Mouse (Mus musculus): ENCODE data around the gene Pttg1. TPM values are rescaled to one million over a fixed set of nuclear protein-coding genes. Genes with fewer than 3 reads are reported as not detected.
A peak's percentile ranks its signal among the peaks of the same experiment; 100 is the strongest.

The Pttg1 gene
- polyA plus RNA-seq, 1 experiment from 2014 or later = 65.1 TPM

GRCm38 (mm10) chr11:43417201-43417600 lies 8.8 kb downstream of the Pttg1 start:
- Histone ChIP-seq H3K27me3 (ENCODE audit: control insufficient read depth, insufficient read depth, low read length) (no peaks in the 10 kb centered on the region), H3K4me2 (ENCODE audit: low read depth, low read length) (no peak overlapping the region), H3K36me3 (ENCODE audit: control insufficient read depth, insufficient read depth, low read length) (0 out of 2 replicates have a peak, but pooled peaks cover 4% of the 10 kb centered on the region), H3K27ac (ENCODE audit: low read length) (no peak overlapping the region), H3K9me3 (replicated peaks; ENCODE audit: control insufficient read depth, low read length) (no peaks in the 10 kb centered on the region), H3K4me3 (replicated peaks; ENCODE audit: low read length) (no peak overlapping the region), H3K9ac (ENCODE audit: low read length) (no peak overlapping the region), H3K4me1 (ENCODE audit: control insufficient read depth, insufficient read depth, low read length) (no peaks in the 10 kb centered on the region)
- ATAC-seq (ENCODE audit: insufficient read depth, low FRiP score) = no peak; the same call in 1 of the 2 replicates
- 52% methylated on average over 7 of the region's 7 CpGs for WGBS

DNA sequence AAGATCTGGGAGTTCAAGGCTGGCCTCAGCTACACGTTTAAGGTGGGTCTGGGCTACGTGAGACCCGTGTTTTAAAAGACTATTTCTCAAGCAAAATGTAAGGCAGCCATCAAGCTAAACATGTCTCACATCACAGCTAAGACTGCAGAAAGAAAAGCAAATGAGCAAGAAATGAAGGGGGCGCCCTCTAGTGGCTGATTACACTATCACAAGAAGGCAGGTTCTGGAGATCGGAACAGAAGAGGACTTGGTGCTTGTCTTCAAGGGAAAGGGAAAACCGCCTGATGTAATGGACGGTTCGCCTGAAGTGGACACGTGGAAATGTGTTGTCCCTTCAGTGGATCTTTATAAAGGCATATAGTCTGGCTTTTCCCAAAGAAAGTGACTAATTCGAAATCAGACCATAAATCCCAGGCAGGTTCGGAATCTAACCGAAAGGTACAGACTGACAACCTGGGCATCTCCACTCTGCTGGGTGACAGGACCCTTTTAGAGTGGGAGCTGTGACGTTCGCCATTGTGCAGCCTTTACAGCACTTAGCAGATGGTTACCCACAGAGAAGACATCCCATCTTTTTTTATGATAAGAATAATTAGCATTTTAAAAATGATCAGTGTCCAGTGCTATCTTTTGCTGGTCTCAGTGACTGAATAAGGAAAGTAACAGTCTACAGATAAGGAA lies 13.1 kb downstream of the Pttg1 start:
- H3K27ac ChIP-seq (ENCODE audit: low read length) = no peak overlapping the region
- H3K36me3 ChIP-seq (ENCODE audit: control insufficient read depth, insufficient read depth, low read length) = no peaks in the 10 kb centered on the region
- no peaks in the 10 kb centered on the region for H3K9me3 ChIP-seq (replicated peaks; ENCODE audit: control insufficient read depth, low read length)
- no peak overlapping the region for H3K9ac ChIP-seq (ENCODE audit: low read length)
- no peak for ATAC-seq (ENCODE audit: insufficient read depth, low FRiP score)
- WGBS = 24% methylated on average over 14 of the region's 14 CpGs
- no peaks in the 10 kb centered on the region for H3K27me3 ChIP-seq (ENCODE audit: control insufficient read depth, insufficient read depth, low read length)
- no peaks in the 10 kb centered on the region for H3K4me1 ChIP-seq (ENCODE audit: control insufficient read depth, insufficient read depth, low read length)
- no peak overlapping the region for H3K4me2 ChIP-seq (ENCODE audit: low read depth, low read length)
- no peak overlapping the region for H3K4me3 ChIP-seq (replicated peaks; ENCODE audit: low read length)

DNA sequence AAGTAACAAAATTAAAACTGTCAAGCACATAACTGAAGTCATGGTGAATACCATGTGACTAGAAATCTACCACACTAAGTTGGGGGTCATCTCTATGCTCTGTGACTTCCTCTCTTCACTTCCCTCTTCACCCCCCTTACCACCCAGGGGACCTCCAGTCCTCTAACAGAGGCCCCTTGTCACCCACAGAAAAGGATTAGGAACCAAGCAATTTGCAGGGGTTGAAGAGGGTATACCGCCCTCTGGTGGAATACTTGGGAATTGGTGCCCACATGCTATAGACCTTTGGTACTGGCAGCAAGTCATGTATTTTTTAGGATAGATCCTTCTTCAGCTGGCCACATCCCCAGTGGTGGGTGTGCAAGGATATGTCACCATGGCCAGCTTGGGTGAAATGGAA lies 14.6 kb downstream of the Pttg1 start:
- WGBS = 0% methylated on average over 1 of the region's 1 CpGs
- H3K4me1 ChIP-seq (ENCODE audit: control insufficient read depth, insufficient read depth, low read length) = no peaks in the 10 kb centered on the region
- no peaks in the 10 kb centered on the region for H3K9me3 ChIP-seq (replicated peaks; ENCODE audit: control insufficient read depth, low read length)
- ATAC-seq (ENCODE audit: insufficient read depth, low FRiP score) = no peak
- H3K4me3 ChIP-seq (replicated peaks; ENCODE audit: low read length) = no peak overlapping the region
- H3K27me3 ChIP-seq (ENCODE audit: control insufficient read depth, insufficient read depth, low read length) = no peaks in the 10 kb centered on the region
- no peak overlapping the region for H3K9ac ChIP-seq (ENCODE audit: low read length)
- H3K27ac ChIP-seq (ENCODE audit: low read length) = no peak overlapping the region
- H3K4me2 ChIP-seq (ENCODE audit: low read depth, low read length) = no peak overlapping the region
- no peaks in the 10 kb centered on the region for H3K36me3 ChIP-seq (ENCODE audit: control insufficient read depth, insufficient read depth, low read length)

DNA sequence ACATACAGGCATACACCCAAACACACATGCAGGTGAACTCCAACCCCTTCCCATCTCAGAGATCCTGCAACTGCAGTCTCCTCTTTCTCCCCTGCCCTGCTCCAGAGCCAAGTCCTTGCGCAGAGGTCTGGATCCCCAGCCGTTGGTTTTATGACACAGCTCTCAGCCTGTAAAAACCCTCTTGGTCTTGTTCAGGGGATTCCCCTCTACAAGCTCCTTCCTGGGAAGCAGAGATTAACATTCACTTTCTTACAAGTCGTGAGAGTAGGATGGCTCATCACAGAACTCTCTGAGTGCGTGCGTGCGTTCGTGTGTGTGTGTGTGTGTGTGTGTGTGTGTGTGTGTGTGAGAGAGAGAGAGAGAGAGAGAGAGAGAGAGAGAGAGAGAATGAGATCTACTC lies 15.8 kb downstream of the Pttg1 start:
- Histone ChIP-seq H3K9me3 (replicated peaks; ENCODE audit: control insufficient read depth, low read length) (no peaks in the 10 kb centered on the region), H3K36me3 (ENCODE audit: control insufficient read depth, insufficient read depth, low read length) (no peaks in the 10 kb centered on the region), H3K4me1 (ENCODE audit: control insufficient read depth, insufficient read depth, low read length) (no peaks in the 10 kb centered on the region), H3K27me3 (ENCODE audit: control insufficient read depth, insufficient read depth, low read length) (no peaks in the 10 kb centered on the region), H3K4me3 (replicated peaks; ENCODE audit: low read length) (no peak overlapping the region), H3K27ac (ENCODE audit: low read length) (no peak overlapping the region), H3K9ac (ENCODE audit: low read length) (no peak overlapping the region), H3K4me2 (ENCODE audit: low read depth, low read length) (no peak overlapping the region)
- no peak for ATAC-seq (ENCODE audit: insufficient read depth, low FRiP score)
- 72% methylated on average over 7 of the region's 7 CpGs for WGBS

GRCm38 (mm10) chr11:43408888-43409287 lies 17.2 kb downstream of the Pttg1 start:
- no peak for ATAC-seq (ENCODE audit: insufficient read depth, low FRiP score)
- WGBS = 69% methylated on average over 2 of the region's 2 CpGs
- H3K27me3 ChIP-seq (ENCODE audit: control insufficient read depth, insufficient read depth, low read length) = no peaks in the 10 kb centered on the region
- no peak overlapping the region for H3K4me2 ChIP-seq (ENCODE audit: low read depth, low read length)
- H3K4me3 ChIP-seq (replicated peaks; ENCODE audit: low read length) = no peak overlapping the region
- no peaks in the 10 kb centered on the region for H3K4me1 ChIP-seq (ENCODE audit: control insufficient read depth, insufficient read depth, low read length)
- no peaks in the 10 kb centered on the region for H3K9me3 ChIP-seq (replicated peaks; ENCODE audit: control insufficient read depth, low read length)
- no peaks in the 10 kb centered on the region for H3K36me3 ChIP-seq (ENCODE audit: control insufficient read depth, insufficient read depth, low read length)
- no peak overlapping the region for H3K9ac ChIP-seq (ENCODE audit: low read length)
- H3K27ac ChIP-seq (ENCODE audit: low read length) = no peak overlapping the region

GRCm38 (mm10) chr11:43404150-43404807 lies 21.8 kb downstream of the Pttg1 start:
- no peaks in the 10 kb centered on the region for H3K9me3 ChIP-seq (replicated peaks; ENCODE audit: control insufficient read depth, low read length)
- no peaks in the 10 kb centered on the region for H3K27me3 ChIP-seq (ENCODE audit: control insufficient read depth, insufficient read depth, low read length)
- no peaks in the 10 kb centered on the region for H3K4me1 ChIP-seq (ENCODE audit: control insufficient read depth, insufficient read depth, low read length)
- no peak overlapping the region for H3K9ac ChIP-seq (ENCODE audit: low read length)
- no peak overlapping the region for H3K4me2 ChIP-seq (ENCODE audit: low read depth, low read length)
- no peak overlapping the region for H3K27ac ChIP-seq (ENCODE audit: low read length)
- WGBS = 75% methylated on average over 15 of the region's 15 CpGs
- no peak overlapping the region for H3K4me3 ChIP-seq (replicated peaks; ENCODE audit: low read length)
- 0 out of 2 replicates have a peak, but pooled peaks have one; percentile 47 for ATAC-seq (ENCODE audit: insufficient read depth, low FRiP score)
- H3K36me3 ChIP-seq (ENCODE audit: control insufficient read depth, insufficient read depth, low read length) = no peaks in the 10 kb centered on the region

GRCm38 (mm10) chr11:43400131-43400530 lies 25.9 kb downstream of the Pttg1 start:
- no peak for ATAC-seq (ENCODE audit: insufficient read depth, low FRiP score)

DNA sequence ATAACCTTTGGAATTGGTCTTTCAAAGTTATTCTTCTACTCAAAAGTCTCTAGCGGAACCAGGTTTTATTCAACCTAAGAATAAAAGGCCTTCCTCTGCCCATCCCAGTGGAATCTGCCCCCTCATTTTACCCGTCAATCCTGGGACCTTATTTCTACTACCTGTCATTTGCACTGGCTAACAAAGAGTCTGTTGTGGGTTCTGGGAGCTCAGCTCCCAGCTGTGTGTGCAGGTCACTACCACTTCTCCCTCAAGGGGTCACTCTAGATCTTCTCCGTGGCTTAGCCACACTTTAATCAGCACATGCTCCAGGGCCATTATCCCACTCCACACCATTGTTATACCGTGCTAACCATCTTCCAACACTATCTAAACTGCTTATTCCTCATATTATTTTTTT lies 26.8 kb downstream of the Pttg1 start:
- ATAC-seq (ENCODE audit: insufficient read depth, low FRiP score) = no peak
- H3K4me3 ChIP-seq (replicated peaks; ENCODE audit: low read length) = no peak overlapping the region

More at GRCm38 (mm10) chr11:43400131-43400530, 25.9 kb downstream of the Pttg1 start:
- Histone ChIP-seq H3K9ac (ENCODE audit: low read length) (no peak overlapping the region), H3K4me3 (replicated peaks; ENCODE audit: low read length) (no peak overlapping the region), H3K9me3 (replicated peaks; ENCODE audit: control insufficient read depth, low read length) (no peaks in the 10 kb centered on the region), H3K4me2 (ENCODE audit: low read depth, low read length) (no peak overlapping the region), H3K36me3 (ENCODE audit: control insufficient read depth, insufficient read depth, low read length) (no peaks in the 10 kb centered on the region), H3K4me1 (ENCODE audit: control insufficient read depth, insufficient read depth, low read length) (peaks cover 2% of the 10 kb centered on the region; the same call in 1 of the 2 replicates), H3K27ac (ENCODE audit: low read length) (no peak overlapping the region), H3K27me3 (ENCODE audit: control insufficient read depth, insufficient read depth, low read length) (no peaks in the 10 kb centered on the region)
- 82% methylated on average over 1 of the region's 1 CpGs for WGBS

GRCm38 (mm10) chr11:43396672-43397071 lies 29.4 kb downstream of the Pttg1 start:
- peaks cover 5% of the 10 kb centered on the region; the same call in 1 of the 2 replicates for H3K4me1 ChIP-seq (ENCODE audit: control insufficient read depth, insufficient read depth, low read length)
- H3K9ac ChIP-seq (ENCODE audit: low read length) = no peak overlapping the region
- no peaks in the 10 kb centered on the region for H3K27me3 ChIP-seq (ENCODE audit: control insufficient read depth, insufficient read depth, low read length)
- H3K4me3 ChIP-seq (replicated peaks; ENCODE audit: low read length) = no peak overlapping the region
- H3K27ac ChIP-seq (ENCODE audit: low read length) = no peak overlapping the region
- no peak overlapping the region for H3K4me2 ChIP-seq (ENCODE audit: low read depth, low read length)
- H3K9me3 ChIP-seq (replicated peaks; ENCODE audit: control insufficient read depth, low read length) = no peaks in the 10 kb centered on the region
- no peak for ATAC-seq (ENCODE audit: insufficient read depth, low FRiP score)
- WGBS = 68% methylated on average over 7 of the region's 7 CpGs
- no peaks in the 10 kb centered on the region for H3K36me3 ChIP-seq (ENCODE audit: control insufficient read depth, insufficient read depth, low read length)

More for the DNA sequence above, 26.8 kb downstream of the Pttg1 start:
- WGBS = 43% methylated on average over 4 of the region's 4 CpGs
- no peaks in the 10 kb centered on the region for H3K36me3 ChIP-seq (ENCODE audit: control insufficient read depth, insufficient read depth, low read length)
- peaks cover 5% of the 10 kb centered on the region; the same call in 1 of the 2 replicates for H3K4me1 ChIP-seq (ENCODE audit: control insufficient read depth, insufficient read depth, low read length)
- H3K27me3 ChIP-seq (ENCODE audit: control insufficient read depth, insufficient read depth, low read length) = no peaks in the 10 kb centered on the region
- no peak overlapping the region for H3K4me2 ChIP-seq (ENCODE audit: low read depth, low read length)
- no peak overlapping the region for H3K9ac ChIP-seq (ENCODE audit: low read length)
- no peak overlapping the region for H3K27ac ChIP-seq (ENCODE audit: low read length)
- H3K9me3 ChIP-seq (replicated peaks; ENCODE audit: control insufficient read depth, low read length) = no peaks in the 10 kb centered on the region

Measured in stomach, embryonic 16.5 days (tissue).